Mouse (Mus musculus): ENCODE measurements around the gene Hddc3. TPM values are rescaled to one million over a fixed set of nuclear protein-coding genes. Genes with fewer than 3 reads are reported as not detected.
"Not testable (repeated sequence)": the region's sequence is repeated elsewhere in the genome, so short reads cannot be mapped to it uniquely, and the experiment has no call there.

Hddc3 gene
- polyA plus RNA-seq, 1 experiment: 7.2 TPM

- TF ChIP-seq POLR2A (IDR thresholded peaks at IDR 0.05; ENCODE audit: low read depth, low read length) (no peak), CTCF (IDR thresholded peaks at IDR 0.05; ENCODE audit: extremely low read depth, insufficient read length, insufficient replicate concordance, low read depth, low read length) (no peak)
- Histone ChIP-seq H3K4me3 (ENCODE audit: low read depth, low read length) (no peak overlapping the region), H3K27me3 (ENCODE audit: control insufficient read depth, insufficient read depth, low read length) (no peaks in the 10 kb centered on the region), H3K4me1 (ENCODE audit: control insufficient read depth, insufficient read depth, insufficient read length, low read length) (peaks cover 4% of the 10 kb centered on the region; the same call in 1 of the 2 replicates), H3K27ac (ENCODE audit: insufficient read depth, low read depth, low read length) (no peak overlapping the region), H3K36me3 (ENCODE audit: control insufficient read depth, insufficient read depth, low read length) (peaks cover 19% of the 10 kb centered on the region)
- 71% methylated on average over 19 of the region's 19 CpGs for WGBS
These were observed 22.9 kb upstream of the Hddc3 start for GRCm38 (mm10) chr7:80319846-80320496.

GRCm38 (mm10) chr7:80323336-80323735 is 19.6 kb upstream of the Hddc3 start:
- peak overlapping the region; percentile 65 for H3K27ac ChIP-seq (ENCODE audit: insufficient read depth, low read depth, low read length)

GRCm38 (mm10) chr7:80324043-80324815 is 18.7 kb upstream of the Hddc3 start, which contains the start of gene Rccd1:
Gene Rccd1, minus strand, starts transcription at chr7:80324454.
- peak; percentile 71; the same call in 1 of the 2 replicates for TF ChIP-seq POLR2A (IDR thresholded peaks at IDR 0.05; ENCODE audit: low read depth, low read length)
- no peak for TF ChIP-seq CTCF (IDR thresholded peaks at IDR 0.05; ENCODE audit: extremely low read depth, insufficient read length, insufficient replicate concordance, low read depth, low read length)
- WGBS: under 1% methylated on average over 38 of the region's 38 CpGs
- Histone ChIP-seq H3K27me3 (ENCODE audit: control insufficient read depth, insufficient read depth, low read length) (no peaks in the 10 kb centered on the region), H3K27ac (ENCODE audit: insufficient read depth, low read depth, low read length) (peak within 1 kb of the TSS; percentile 85), H3K4me3 (ENCODE audit: low read depth, low read length) (peak within 1 kb of the TSS; percentile 77), H3K4me1 (ENCODE audit: control insufficient read depth, insufficient read depth, insufficient read length, low read length) (peaks cover 4% of the 10 kb centered on the region; the same call in 1 of the 2 replicates), H3K36me3 (ENCODE audit: control insufficient read depth, insufficient read depth, low read length) (peaks cover 37% of the 10 kb centered on the region)

More at GRCm38 (mm10) chr7:80323336-80323735, 19.6 kb upstream of the Hddc3 start:
- peaks cover 32% of the 10 kb centered on the region for H3K36me3 ChIP-seq (ENCODE audit: control insufficient read depth, insufficient read depth, low read length)
- H3K27me3 ChIP-seq (ENCODE audit: control insufficient read depth, insufficient read depth, low read length): no peaks in the 10 kb centered on the region
- 5% methylated on average over 8 of the region's 8 CpGs for WGBS
- TF ChIP-seq POLR2A (IDR thresholded peaks at IDR 0.05; ENCODE audit: low read depth, low read length) (no peak), CTCF (IDR thresholded peaks at IDR 0.05; ENCODE audit: extremely low read depth, insufficient read length, insufficient replicate concordance, low read depth, low read length) (no peak)
- peaks cover 4% of the 10 kb centered on the region; the same call in 1 of the 2 replicates for H3K4me1 ChIP-seq (ENCODE audit: control insufficient read depth, insufficient read depth, insufficient read length, low read length)
- H3K4me3 ChIP-seq (ENCODE audit: low read depth, low read length): peak overlapping the region; percentile 77; the same call in 1 of the 2 replicates

DNA sequence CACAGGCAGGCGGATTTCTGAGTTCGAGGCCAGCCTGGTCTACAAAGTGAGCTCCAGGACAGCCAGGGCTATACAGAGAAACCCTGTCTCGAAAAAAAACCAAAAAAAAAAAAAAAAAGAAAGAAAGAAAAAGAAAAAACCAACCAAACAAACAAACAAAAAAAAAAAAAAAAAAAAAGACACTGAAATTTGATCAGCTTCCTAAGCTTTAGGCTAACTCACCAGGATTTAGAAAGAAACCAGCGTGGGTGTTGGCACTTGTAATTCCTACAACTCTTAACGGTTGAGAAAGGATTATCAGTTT is 18.1 kb upstream of the Hddc3 start:
- not testable (repeated sequence) for H3K4me1 ChIP-seq (ENCODE audit: control insufficient read depth, insufficient read depth, insufficient read length, low read length); H3K27me3 ChIP-seq (ENCODE audit: control insufficient read depth, insufficient read depth, low read length); H3K4me3 ChIP-seq (ENCODE audit: low read depth, low read length)
- Histone ChIP-seq H3K27ac (ENCODE audit: insufficient read depth, low read depth, low read length) (peak overlapping the region; percentile 59; the same call in 1 of the 2 replicates), H3K36me3 (ENCODE audit: control insufficient read depth, insufficient read depth, low read length) (peaks cover 42% of the 10 kb centered on the region)
- 27% methylated on average over 4 of the region's 5 CpGs for WGBS

DNA sequence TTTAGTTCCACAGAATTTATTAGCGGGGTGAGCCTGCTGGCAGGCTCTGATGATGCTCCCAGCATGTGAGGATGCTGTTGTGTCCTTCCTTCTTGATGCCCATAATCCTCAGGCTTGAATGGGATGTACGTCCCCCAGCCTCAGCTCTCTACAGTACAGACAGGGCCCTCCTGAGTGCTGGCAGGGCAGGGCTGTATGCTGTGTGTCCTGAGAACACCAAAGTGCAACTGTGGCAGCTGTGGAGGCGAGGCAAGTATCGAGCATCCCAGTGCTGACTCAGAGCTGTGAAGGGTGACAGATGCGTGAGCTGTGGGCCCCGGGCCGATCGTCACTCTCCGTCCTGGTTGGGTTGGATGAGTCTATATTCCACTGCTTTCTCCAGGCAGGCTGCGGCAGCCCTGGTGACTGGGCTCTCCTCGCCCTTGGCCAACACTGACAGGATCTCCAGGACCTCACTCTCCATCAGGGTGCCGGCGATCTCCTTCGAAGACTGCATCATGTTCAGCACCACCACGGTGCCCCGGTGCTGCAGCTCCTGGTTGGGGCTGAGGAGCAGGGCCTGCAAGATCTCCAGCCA is 17.5 kb upstream of the Hddc3 start:
- no peak for TF ChIP-seq POLR2A (IDR thresholded peaks at IDR 0.05; ENCODE audit: low read depth, low read length)
- no peak for TF ChIP-seq CTCF (IDR thresholded peaks at IDR 0.05; ENCODE audit: extremely low read depth, insufficient read length, insufficient replicate concordance, low read depth, low read length)
- 91% methylated on average over 16 of the region's 16 CpGs for WGBS
- H3K27me3 ChIP-seq (ENCODE audit: control insufficient read depth, insufficient read depth, low read length): no peaks in the 10 kb centered on the region
- peaks cover 48% of the 10 kb centered on the region for H3K36me3 ChIP-seq (ENCODE audit: control insufficient read depth, insufficient read depth, low read length)
- H3K4me3 ChIP-seq (ENCODE audit: low read depth, low read length): no peak overlapping the region
- H3K27ac ChIP-seq (ENCODE audit: insufficient read depth, low read depth, low read length): no peak overlapping the region
- H3K4me1 ChIP-seq (ENCODE audit: control insufficient read depth, insufficient read depth, insufficient read length, low read length): peaks cover 4% of the 10 kb centered on the region; the same call in 1 of the 2 replicates

DNA sequence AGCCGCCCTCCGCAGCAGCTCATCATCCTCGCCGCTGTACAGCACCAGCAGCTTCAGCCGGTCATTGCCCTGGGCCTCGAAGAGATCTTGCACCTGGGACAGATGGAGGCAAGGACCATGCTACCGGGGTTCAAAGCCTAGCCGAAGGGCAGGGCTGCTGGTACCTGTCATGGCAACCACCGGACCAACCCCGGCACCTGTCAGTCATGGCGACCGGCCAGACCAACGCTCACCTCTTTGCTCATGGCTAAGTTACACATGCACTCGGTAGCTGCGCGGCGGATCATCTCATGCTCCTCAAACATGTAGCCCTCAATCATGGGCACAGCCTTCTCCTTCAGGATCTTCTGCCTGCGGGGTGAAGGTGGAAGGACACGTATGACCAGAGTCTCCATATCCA is 16.8 kb upstream of the Hddc3 start:
- Histone ChIP-seq H3K4me1 (ENCODE audit: control insufficient read depth, insufficient read depth, insufficient read length, low read length) (peaks cover 4% of the 10 kb centered on the region; the same call in 1 of the 2 replicates), H3K4me3 (ENCODE audit: low read depth, low read length) (no peak overlapping the region), H3K36me3 (ENCODE audit: control insufficient read depth, insufficient read depth, low read length) (peaks cover 55% of the 10 kb centered on the region), H3K27me3 (ENCODE audit: control insufficient read depth, insufficient read depth, low read length) (no peaks in the 10 kb centered on the region), H3K27ac (ENCODE audit: insufficient read depth, low read depth, low read length) (no peak overlapping the region)
- TF ChIP-seq POLR2A (IDR thresholded peaks at IDR 0.05; ENCODE audit: low read depth, low read length) (no peak), CTCF (IDR thresholded peaks at IDR 0.05; ENCODE audit: extremely low read depth, insufficient read length, insufficient replicate concordance, low read depth, low read length) (no peak)
- 93% methylated on average over 19 of the region's 19 CpGs for WGBS

- 89% methylated on average over 8 of the region's 8 CpGs for WGBS
These were observed 12.6 kb upstream of the Hddc3 start for GRCm38 (mm10) chr7:80330278-80330677.

More at GRCm38 (mm10) chr7:80330278-80330677, 12.6 kb upstream of the Hddc3 start:
- Histone ChIP-seq H3K27me3 (ENCODE audit: control insufficient read depth, insufficient read depth, low read length) (no peaks in the 10 kb centered on the region), H3K36me3 (ENCODE audit: control insufficient read depth, insufficient read depth, low read length) (peaks cover 81% of the 10 kb centered on the region), H3K27ac (ENCODE audit: insufficient read depth, low read depth, low read length) (no peak overlapping the region), H3K4me1 (ENCODE audit: control insufficient read depth, insufficient read depth, insufficient read length, low read length) (peaks cover 6% of the 10 kb centered on the region; the same call in 1 of the 2 replicates), H3K4me3 (ENCODE audit: low read depth, low read length) (no peak overlapping the region)
- TF ChIP-seq POLR2A (IDR thresholded peaks at IDR 0.05; ENCODE audit: low read depth, low read length): no peak
- no peak for TF ChIP-seq CTCF (IDR thresholded peaks at IDR 0.05; ENCODE audit: extremely low read depth, insufficient read length, insufficient replicate concordance, low read depth, low read length)

Measured in small intestine, adult 2 months (tissue).